Mouse (Mus musculus) MEL (cell line): ENCODE measurements around the gene Efhb. TPM values are rescaled to one million over a fixed set of nuclear protein-coding genes. Genes with fewer than 3 reads are reported as not detected.

Experiments
- DNase-seq: peaks from one replicate; pipeline ENCODE4 v3.0.0; 2011; ENCODE audit warnings: low read depth, low spot score
- H3K27ac ChIP-seq: 2 replicates; pipeline ENCODE4 v1.5.1; 2012; ENCODE audit warnings: low read depth, mild to moderate bottlenecking, control low read depth, low read length, moderate library complexity; ENCODE audit not compliant: control insufficient read depth
- H3K27me3 ChIP-seq, 2 experiments: fragments of 150-350 bp in 1 of 2; sonication (generic) in 1 of 2; 2 replicates each; pipeline ENCODE4 v1.6.1; 2012; ENCODE audit warnings: low read length in 2 of 2, mild to moderate bottlenecking in 2 of 2, improper control_type of control experiment in 1 of 2, moderate library complexity in 1 of 2; ENCODE audit not compliant: insufficient read depth in 2 of 2, control insufficient read depth in 1 of 2
- H3K36me3 ChIP-seq, 2 experiments: 2 replicates each; pipeline ENCODE4 v1.6.1; 2012 to 2014; ENCODE audit warnings: low read length in 2 of 2, improper control_type of control experiment in 1 of 2, inconsistent platforms in 1 of 2, mild to moderate bottlenecking in 1 of 2; ENCODE audit not compliant: insufficient read depth in 2 of 2, control insufficient read depth in 1 of 2
- H3K4me1 ChIP-seq, 2 experiments: fragments of 150-350 bp in 1 of 2; sonication (generic) in 1 of 2; 2 replicates each; pipeline ENCODE4 v1.6.1; 2012; ENCODE audit warnings: low read length in 2 of 2, improper control_type of control experiment in 1 of 2, mild to moderate bottlenecking in 1 of 2; ENCODE audit not compliant: insufficient read depth in 2 of 2, control insufficient read depth in 1 of 2
- H3K4me3 ChIP-seq, 2 experiments: fragments of 150-350 bp in 1 of 2; sonication (generic) in 1 of 2; 2 replicates each; pipeline ENCODE4 v1.5.1; 2012; ENCODE audit warnings: low read depth in 2 of 2, low read length in 2 of 2, mild to moderate bottlenecking in 2 of 2, moderate library complexity in 2 of 2, control low read depth in 1 of 2, improper control_type of control experiment in 1 of 2; ENCODE audit not compliant: control insufficient read depth in 1 of 2, insufficient read depth in 1 of 2
- H3K79me2 ChIP-seq: 2 replicates; pipeline ENCODE4 v1.6.1; 2012; ENCODE audit warnings: mild to moderate bottlenecking, low read length, moderate library complexity; ENCODE audit not compliant: control insufficient read depth, poor library complexity, insufficient read depth
- H3K9ac ChIP-seq: 2 replicates; pipeline ENCODE4 v1.6.1; 2012; ENCODE audit warnings: low read depth, mild to moderate bottlenecking, control low read depth, low read length, moderate library complexity; ENCODE audit not compliant: control insufficient read depth, poor library complexity, severe bottlenecking
- H3K9me3 ChIP-seq: fragments of 150-350 bp; sonication (generic); replicated peaks from 2 replicates; pipeline ENCODE4 v1.6.1; 2012; ENCODE audit warnings: mild to moderate bottlenecking, low read length, improper control_type of control experiment, moderate library complexity; ENCODE audit not compliant: insufficient read depth
- BHLHE40 ChIP-seq: IDR thresholded peaks from 2 replicates; pipeline ENCODE4 v1.6.1; 2012; ENCODE audit warnings: low read depth, mild to moderate bottlenecking, inconsistent platforms, low read length, improper control_type of control experiment, borderline replicate concordance
- CHD1 ChIP-seq: IDR thresholded peaks from 2 replicates; pipeline ENCODE4 v1.6.1; 2012; ENCODE audit warnings: low read depth, mild to moderate bottlenecking, inconsistent platforms, low read length, improper control_type of control experiment
- CTCF ChIP-seq, 3 experiments: IDR thresholded peaks in 2 of 3; conservative IDR thresholded peaks in 1 of 3; 2 replicates each; pipeline ENCODE4 v1.5.1; 2011 to 2012; ENCODE audit warnings: low read length in 3 of 3, low read depth in 2 of 3, mild to moderate bottlenecking in 2 of 3, improper control_type of control experiment in 1 of 3, inconsistent platforms in 1 of 3, mixed read lengths in 1 of 3, moderate library complexity in 1 of 3; ENCODE audit not compliant: control insufficient read depth in 1 of 3, insufficient read depth in 1 of 3, poor library complexity in 1 of 3, severe bottlenecking in 1 of 3
- E2F4 ChIP-seq: IDR thresholded peaks from 2 replicates; pipeline ENCODE4 v1.6.1; 2011; ENCODE audit warnings: low read depth, low read length, improper control_type of control experiment, borderline replicate concordance
- ELF1 ChIP-seq: IDR thresholded peaks from 2 replicates; pipeline ENCODE4 v1.6.1; 2014; ENCODE audit warnings: low read depth, mild to moderate bottlenecking, inconsistent platforms, low read length, improper control_type of control experiment, moderate library complexity
- ETS1 ChIP-seq: IDR thresholded peaks from 2 replicates; pipeline ENCODE4 v1.6.1; 2012; ENCODE audit warnings: low read depth, mild to moderate bottlenecking, inconsistent platforms, low read length, improper control_type of control experiment, moderate library complexity
- GABPA ChIP-seq: IDR thresholded peaks from 2 replicates; pipeline ENCODE4 v1.6.1; 2012; ENCODE audit warnings: low read depth, mild to moderate bottlenecking, inconsistent platforms, low read length, improper control_type of control experiment, moderate library complexity
- GATA1 ChIP-seq: IDR thresholded peaks from 2 replicates; pipeline ENCODE4 v1.6.1; 2011; ENCODE audit warnings: low read depth, low read length, improper control_type of control experiment
- MAFK ChIP-seq: IDR thresholded peaks from 2 replicates; pipeline ENCODE4 v1.6.1; 2011; ENCODE audit warnings: low read depth, mild to moderate bottlenecking, low read length, improper control_type of control experiment, borderline replicate concordance
- MAX ChIP-seq: IDR thresholded peaks from 2 replicates; pipeline ENCODE4 v1.6.1; 2011; ENCODE audit warnings: low read length, improper control_type of control experiment
- MEF2A ChIP-seq: IDR thresholded peaks from 2 replicates; pipeline ENCODE4 v1.6.1; 2014; ENCODE audit warnings: low read depth, mild to moderate bottlenecking, inconsistent platforms, low read length, improper control_type of control experiment; ENCODE audit not compliant: poor library complexity, insufficient replicate concordance, severe bottlenecking; ENCODE audit errors: extremely low read depth
- NELFE ChIP-seq: IDR thresholded peaks from 2 replicates; pipeline ENCODE4 v1.6.1; 2011; ENCODE audit warnings: low read depth, low read length, improper control_type of control experiment
- NRF1 ChIP-seq: IDR thresholded peaks from 2 replicates; pipeline ENCODE4 v1.6.1; 2014; ENCODE audit warnings: low read depth, mild to moderate bottlenecking, inconsistent platforms, low read length, improper control_type of control experiment, moderate library complexity; ENCODE audit not compliant: poor library complexity, insufficient read depth, severe bottlenecking
- POLR2AphosphoS5 ChIP-seq: IDR thresholded peaks from 2 replicates; pipeline ENCODE4 v1.6.1; 2012; ENCODE audit warnings: low read depth, borderline replicate concordance, mild to moderate bottlenecking, inconsistent platforms, low read length, moderate library complexity, mixed read lengths
- RAD21 ChIP-seq: IDR thresholded peaks from 2 replicates; pipeline ENCODE4 v1.6.1; 2011; ENCODE audit warnings: mild to moderate bottlenecking, low read depth, low read length, improper control_type of control experiment
- SIN3A ChIP-seq: IDR thresholded peaks from 2 replicates; pipeline ENCODE4 v1.6.1; 2012; ENCODE audit warnings: low read length, improper control_type of control experiment, inconsistent platforms
- SMC3 ChIP-seq: IDR thresholded peaks from 2 replicates; pipeline ENCODE4 v1.6.1; 2011; ENCODE audit warnings: low read depth, low read length, improper control_type of control experiment
- TAL1 ChIP-seq: IDR thresholded peaks from 2 replicates; pipeline ENCODE4 v1.6.1; 2012; ENCODE audit warnings: mild to moderate bottlenecking, inconsistent platforms, low read length, moderate library complexity, mixed read lengths
- USF1 ChIP-seq: IDR thresholded peaks from 2 replicates; pipeline ENCODE4 v1.6.1; 2014; ENCODE audit warnings: low read depth, mild to moderate bottlenecking, inconsistent platforms, low read length, improper control_type of control experiment, moderate library complexity
- ZC3H11A ChIP-seq: IDR thresholded peaks from 2 replicates; pipeline ENCODE4 v1.6.1; 2012; ENCODE audit warnings: low read depth, mild to moderate bottlenecking, inconsistent platforms, low read length, improper control_type of control experiment
- ZMIZ1 ChIP-seq: IDR thresholded peaks from 2 replicates; pipeline ENCODE4 v1.6.1; 2012; ENCODE audit warnings: low read depth, mild to moderate bottlenecking, inconsistent platforms, low read length, improper control_type of control experiment, moderate library complexity
- ZNF384 ChIP-seq: IDR thresholded peaks from 2 replicates; pipeline ENCODE4 v1.6.1; 2012; ENCODE audit warnings: low read depth, mild to moderate bottlenecking, inconsistent platforms, low read length, improper control_type of control experiment
- polyA plus RNA-seq, 2 experiments: library from polyadenylated mRNA; stranded (reverse) in 1 of 2; unstranded in 1 of 2; fragments of >175 nt in 1 of 2; fragments of >200 nt in 1 of 2; gene quantifications; 2 replicates each; pipeline versions ENCODE4 v1.2.1 to v1.2.4; 2012; ENCODE audit warnings: low replicate concordance in 2 of 2, low read depth in 1 of 2; ENCODE audit not compliant: insufficient read length in 2 of 2, insufficient read depth in 1 of 2, missing spikeins in 1 of 2
- total RNA-seq: library from RNA; depleted of rRNA; stranded (reverse); fragments of 300-350 nt; gene quantifications from 2 replicates; pipeline ENCODE4 v1.2.3, GENCODE M21; 2012

The Efhb gene
- total and polyA plus RNA-seq, 3 experiments = not detected

DNA sequence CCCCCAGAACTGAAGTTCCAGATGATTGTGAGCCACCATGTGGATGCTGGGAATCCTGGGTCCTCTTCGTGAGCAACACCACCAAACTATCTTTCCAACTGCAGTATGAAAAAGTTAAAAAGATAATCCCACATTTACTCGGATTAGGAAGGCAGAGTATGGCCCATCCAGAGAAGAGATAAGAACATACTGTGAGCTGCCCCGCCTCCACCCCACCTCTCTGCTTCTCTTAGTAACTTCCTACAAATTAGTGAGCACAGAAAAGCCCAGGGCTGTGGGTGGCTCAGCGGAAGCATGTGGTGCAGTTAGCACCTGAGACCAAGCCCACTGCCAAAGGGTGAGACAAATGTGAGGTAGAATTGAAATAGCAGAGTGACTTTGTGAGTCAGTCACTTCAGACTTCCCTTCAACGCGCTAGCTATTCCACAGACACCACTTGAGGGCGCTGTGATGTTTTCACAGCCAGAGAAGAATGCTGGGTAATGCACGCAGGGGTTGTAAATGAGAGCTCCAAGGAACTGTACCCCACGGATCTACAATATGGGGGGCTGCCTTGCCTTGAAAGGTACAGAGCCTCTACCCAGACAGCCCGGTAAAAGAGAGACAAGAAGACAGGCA is 60.3 kb downstream of the Efhb start:
- Histone ChIP-seq H3K27me3 (no peaks in the 10 kb centered on the region), H3K79me2 (no peaks in the 10 kb centered on the region), H3K36me3 (no peaks in the 10 kb centered on the region; a peak in 1 of 4 replicates), H3K9me3 (no peaks in the 10 kb centered on the region), H3K4me1 (no peaks in the 10 kb centered on the region; a peak in 2 of 4 replicates), H3K27ac (no peak overlapping the region), H3K9ac (no peak overlapping the region), H3K4me3 (peak overlapping the region in 1 of 2 experiments; percentile 23; a peak in 1 of 4 replicates)
- TF ChIP-seq RAD21 (peak; percentile 32), NELFE (no peak), POLR2AphosphoS5 (no peak), ELF1 (no peak), CTCF (IDR thresholded peaks at IDR 0.05 in 2 of 3, conservative IDR thresholded peaks at IDR 0.05 in 1 of 3; ENCODE audit: control insufficient read depth in 1 of 3, insufficient read depth in 1 of 3, low read depth in 2 of 3, low read length in 3 of 3, poor library complexity in 1 of 3, severe bottlenecking in 1 of 3) (peak; percentile 26 to 54 (median 50); a peak in 4 of 6 replicates), SMC3 (peak; percentile 47), MEF2A (no peak)
- DNase-seq = peak; percentile 62

DNA sequence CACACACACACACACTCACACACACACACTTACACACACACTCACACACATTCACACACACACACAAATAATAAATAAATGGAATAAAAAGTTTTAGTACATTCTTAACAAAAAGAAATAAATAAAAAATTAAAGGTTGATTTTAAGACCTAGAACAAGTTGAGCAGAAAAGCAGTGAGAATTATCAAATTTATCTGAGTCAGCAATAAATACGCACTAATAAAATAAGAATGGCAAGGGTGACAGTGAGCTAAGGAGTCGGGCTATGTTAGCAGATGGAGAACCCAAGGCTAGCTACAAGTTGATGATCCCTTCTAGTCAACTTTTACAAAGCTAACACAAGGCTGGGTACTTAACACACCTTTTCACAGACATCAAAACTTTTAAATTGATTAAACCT is 69.9 kb downstream of the Efhb start:
- Histone ChIP-seq H3K9me3 (no peaks in the 10 kb centered on the region), H3K27ac (no peak overlapping the region), H3K79me2 (no peaks in the 10 kb centered on the region), H3K4me1 (no peaks in the 10 kb centered on the region), H3K4me3 (no peak overlapping the region), H3K36me3 (no peaks in the 10 kb centered on the region), H3K27me3 (no peaks in the 10 kb centered on the region), H3K9ac (no peak overlapping the region)
- no peak for DNase-seq
- TF ChIP-seq POLR2AphosphoS5 (no peak), CHD1 (no peak), BHLHE40 (no peak), E2F4 (no peak), GABPA (no peak), CTCF (IDR thresholded peaks at IDR 0.05 in 2 of 3, conservative IDR thresholded peaks at IDR 0.05 in 1 of 3; ENCODE audit: control insufficient read depth in 1 of 3, insufficient read depth in 1 of 3, low read depth in 2 of 3, low read length in 3 of 3, poor library complexity in 1 of 3, severe bottlenecking in 1 of 3) (no peak), MAX (no peak), ZC3H11A (no peak), TAL1 (no peak), ZMIZ1 (no peak), GATA1 (no peak), ETS1 (no peak), SIN3A (no peak), NRF1 (no peak), MAFK (no peak; the same call in 1 of the 2 replicates), ZNF384 (no peak), RAD21 (no peak), USF1 (no peak)
